Mouse (Mus musculus): ENCODE results near the gene Tenm4. TPM values are rescaled to one million over a fixed set of nuclear protein-coding genes. Genes with fewer than 3 reads are reported as not detected.

Gene Tenm4
- polyA plus RNA-seq, 1 experiment from 2014 or later = 4.6 TPM

- TF ChIP-seq CTCF (IDR thresholded peaks at IDR 0.05; ENCODE audit: low read depth) = no peak
- ATAC-seq = no peak
- Histone ChIP-seq H3K9me3 (ENCODE audit: control insufficient read depth) (no peaks in the 10 kb centered on the region), H3K27ac (ENCODE audit: low read depth, low read length) (no peak overlapping the region), H3K4me3 (ENCODE audit: low read depth, low read length) (no peak overlapping the region), H3K4me2 (replicated peaks; ENCODE audit: low read depth) (no peak overlapping the region), H3K4me1 (replicated peaks; ENCODE audit: control insufficient read depth, insufficient read depth, low read length) (no peaks in the 10 kb centered on the region), H3K27me3 (replicated peaks; ENCODE audit: control insufficient read depth, insufficient read depth, low read length) (no peaks in the 10 kb centered on the region), H3K36me3 (ENCODE audit: control insufficient read depth, insufficient read depth) (no peaks in the 10 kb centered on the region), H3K9ac (ENCODE audit: low read depth, low read length) (no peak overlapping the region)
- 37% methylated on average over 3 of the region's 3 CpGs for WGBS
These were observed 662.0 kb downstream of the Tenm4 start for GRCm38 (mm10) chr7:96833012-96833411.

DNA sequence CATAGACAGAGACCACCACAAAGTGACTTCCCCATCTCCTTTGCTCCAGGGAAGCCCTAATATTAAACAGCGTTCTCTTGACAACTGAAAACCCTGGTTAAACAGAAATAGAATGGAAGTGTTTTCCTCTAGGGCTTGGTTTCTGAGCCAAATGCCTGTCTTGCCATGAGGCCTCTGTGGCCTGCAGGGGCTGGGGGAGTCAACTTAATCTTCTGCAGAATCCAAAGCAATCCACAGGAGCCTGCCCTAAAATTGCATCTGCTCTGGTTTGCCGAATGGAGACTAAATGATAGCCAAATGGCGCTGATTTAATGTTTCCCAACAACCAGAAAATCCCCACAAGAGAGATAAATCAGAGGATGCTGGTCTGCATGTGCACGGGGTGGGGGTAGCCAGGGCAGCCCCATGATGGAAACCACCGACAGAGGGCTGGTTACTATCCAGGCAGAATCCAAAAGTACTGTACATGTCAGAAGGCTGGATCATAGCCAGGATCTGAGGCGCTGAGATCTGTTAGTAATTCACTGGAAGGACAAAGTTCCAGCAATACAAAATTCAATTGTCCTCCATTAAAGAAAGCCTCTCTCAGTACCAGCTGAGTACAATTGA lies 663.7 kb downstream of the Tenm4 start:
- Histone ChIP-seq H3K4me2 (replicated peaks; ENCODE audit: low read depth) (no peak overlapping the region), H3K9ac (ENCODE audit: low read depth, low read length) (no peak overlapping the region), H3K36me3 (ENCODE audit: control insufficient read depth, insufficient read depth) (no peaks in the 10 kb centered on the region), H3K27me3 (replicated peaks; ENCODE audit: control insufficient read depth, insufficient read depth, low read length) (no peaks in the 10 kb centered on the region), H3K27ac (ENCODE audit: low read depth, low read length) (no peak overlapping the region), H3K9me3 (ENCODE audit: control insufficient read depth) (no peaks in the 10 kb centered on the region), H3K4me3 (ENCODE audit: low read depth, low read length) (no peak overlapping the region), H3K4me1 (replicated peaks; ENCODE audit: control insufficient read depth, insufficient read depth, low read length) (no peaks in the 10 kb centered on the region)
- TF ChIP-seq CTCF (IDR thresholded peaks at IDR 0.05; ENCODE audit: low read depth) = peak; percentile 15; the same call in 1 of the 2 replicates
- 51% methylated on average over 6 of the region's 6 CpGs for WGBS
- no peak for ATAC-seq

DNA sequence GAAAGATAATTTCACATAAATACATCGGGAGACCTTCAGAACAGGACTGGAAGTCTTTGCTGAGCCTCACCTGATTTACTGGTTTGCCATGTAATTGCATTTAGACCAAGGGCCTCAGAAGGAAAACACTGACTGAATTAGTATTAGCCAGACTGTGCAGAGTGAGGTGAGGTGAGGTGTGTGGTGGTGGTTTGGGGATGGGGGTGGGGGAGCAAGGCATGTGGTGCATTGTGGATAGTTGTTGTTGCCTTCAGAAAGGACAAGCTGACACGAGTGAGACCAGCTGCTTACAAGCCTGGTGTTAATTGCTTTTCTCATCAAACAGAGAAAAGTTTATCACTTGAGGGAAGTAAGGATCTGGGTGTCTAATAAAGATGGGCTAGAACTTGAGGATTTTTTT lies 664.3 kb downstream of the Tenm4 start:
- no peaks in the 10 kb centered on the region for H3K36me3 ChIP-seq (ENCODE audit: control insufficient read depth, insufficient read depth)
- H3K27me3 ChIP-seq (replicated peaks; ENCODE audit: control insufficient read depth, insufficient read depth, low read length) = no peaks in the 10 kb centered on the region
- no peak overlapping the region for H3K4me3 ChIP-seq (ENCODE audit: low read depth, low read length)
- no peaks in the 10 kb centered on the region for H3K4me1 ChIP-seq (replicated peaks; ENCODE audit: control insufficient read depth, insufficient read depth, low read length)
- no peak for TF ChIP-seq CTCF (IDR thresholded peaks at IDR 0.05; ENCODE audit: low read depth)
- no peaks in the 10 kb centered on the region for H3K9me3 ChIP-seq (ENCODE audit: control insufficient read depth)
- no peak overlapping the region for H3K9ac ChIP-seq (ENCODE audit: low read depth, low read length)
- no peak overlapping the region for H3K4me2 ChIP-seq (replicated peaks; ENCODE audit: low read depth)
- ATAC-seq = no peak
- no peak overlapping the region for H3K27ac ChIP-seq (ENCODE audit: low read depth, low read length)
- 57% methylated on average over 2 of the region's 2 CpGs for WGBS

DNA sequence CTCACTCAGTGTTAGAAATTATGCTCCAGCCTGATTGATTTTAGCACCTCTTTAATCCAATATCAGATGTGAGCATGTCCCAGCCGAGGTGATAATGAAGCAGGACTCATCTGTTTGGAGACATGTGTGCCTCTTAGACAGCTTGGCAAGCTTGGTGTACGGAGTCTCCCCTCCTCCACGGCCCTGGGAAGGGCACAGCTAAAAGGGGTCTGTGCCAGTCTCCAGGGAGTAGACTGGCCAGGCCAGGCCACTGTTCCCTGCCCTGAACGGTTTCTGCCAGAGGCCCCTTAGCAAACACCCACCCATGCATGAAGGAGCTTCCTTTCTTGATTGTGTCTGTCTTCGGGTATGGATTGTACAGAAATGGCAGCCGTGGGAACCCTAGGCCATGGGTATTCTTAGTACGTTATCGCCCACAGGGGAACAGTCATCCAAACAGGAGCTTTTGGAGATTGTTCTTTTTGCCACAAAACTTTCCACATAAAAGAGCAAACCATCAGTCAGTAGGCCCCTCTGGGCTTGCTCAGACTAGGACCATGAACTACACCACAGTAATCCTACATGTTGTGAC lies 667.3 kb downstream of the Tenm4 start:
- H3K27ac ChIP-seq (ENCODE audit: low read depth, low read length) = no peak overlapping the region
- no peaks in the 10 kb centered on the region for H3K27me3 ChIP-seq (replicated peaks; ENCODE audit: control insufficient read depth, insufficient read depth, low read length)
- no peak overlapping the region for H3K4me2 ChIP-seq (replicated peaks; ENCODE audit: low read depth)
- no peak overlapping the region for H3K4me3 ChIP-seq (ENCODE audit: low read depth, low read length)
- H3K36me3 ChIP-seq (ENCODE audit: control insufficient read depth, insufficient read depth) = no peaks in the 10 kb centered on the region
- H3K9me3 ChIP-seq (ENCODE audit: control insufficient read depth) = no peaks in the 10 kb centered on the region
- no peak for ATAC-seq
- H3K4me1 ChIP-seq (replicated peaks; ENCODE audit: control insufficient read depth, insufficient read depth, low read length) = no peaks in the 10 kb centered on the region
- H3K9ac ChIP-seq (ENCODE audit: low read depth, low read length) = no peak overlapping the region
- no peak for TF ChIP-seq CTCF (IDR thresholded peaks at IDR 0.05; ENCODE audit: low read depth)
- WGBS = 85% methylated on average over 8 of the region's 8 CpGs

DNA sequence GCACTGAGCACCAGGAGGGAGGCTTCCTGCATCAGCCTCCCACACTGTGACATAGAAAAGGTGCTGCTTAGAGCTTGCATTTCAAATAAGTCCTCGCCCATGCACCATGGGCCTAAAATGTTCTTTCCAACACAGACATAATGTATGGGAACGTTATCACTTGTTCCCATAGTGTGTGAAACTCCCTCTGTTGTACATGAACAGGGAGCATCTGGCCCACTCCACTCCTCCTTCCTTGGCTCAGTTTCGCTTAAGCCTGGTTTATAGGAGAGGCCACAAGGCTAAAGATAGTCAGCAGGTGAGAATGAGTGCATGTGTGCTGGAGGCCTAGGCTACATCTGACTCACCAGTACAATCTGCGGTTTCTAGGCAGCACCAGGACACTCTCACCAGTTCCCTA lies 667.9 kb downstream of the Tenm4 start:
- no peak for ATAC-seq
- Histone ChIP-seq H3K36me3 (ENCODE audit: control insufficient read depth, insufficient read depth) (no peaks in the 10 kb centered on the region), H3K27ac (ENCODE audit: low read depth, low read length) (no peak overlapping the region), H3K27me3 (replicated peaks; ENCODE audit: control insufficient read depth, insufficient read depth, low read length) (no peaks in the 10 kb centered on the region), H3K4me3 (ENCODE audit: low read depth, low read length) (no peak overlapping the region), H3K9ac (ENCODE audit: low read depth, low read length) (no peak overlapping the region), H3K9me3 (ENCODE audit: control insufficient read depth) (no peaks in the 10 kb centered on the region), H3K4me2 (replicated peaks; ENCODE audit: low read depth) (no peak overlapping the region), H3K4me1 (replicated peaks; ENCODE audit: control insufficient read depth, insufficient read depth, low read length) (no peaks in the 10 kb centered on the region)
- no peak for TF ChIP-seq CTCF (IDR thresholded peaks at IDR 0.05; ENCODE audit: low read depth)
- 88% methylated on average over 4 of the region's 4 CpGs for WGBS

- Histone ChIP-seq H3K4me1 (replicated peaks; ENCODE audit: control insufficient read depth, insufficient read depth, low read length) (no peaks in the 10 kb centered on the region), H3K9me3 (ENCODE audit: control insufficient read depth) (no peaks in the 10 kb centered on the region), H3K9ac (ENCODE audit: low read depth, low read length) (no peak overlapping the region), H3K4me3 (ENCODE audit: low read depth, low read length) (no peak overlapping the region), H3K27ac (ENCODE audit: low read depth, low read length) (no peak overlapping the region), H3K4me2 (replicated peaks; ENCODE audit: low read depth) (no peak overlapping the region), H3K27me3 (replicated peaks; ENCODE audit: control insufficient read depth, insufficient read depth, low read length) (no peaks in the 10 kb centered on the region), H3K36me3 (ENCODE audit: control insufficient read depth, insufficient read depth) (no peaks in the 10 kb centered on the region)
- 80% methylated on average over 4 of the region's 4 CpGs for WGBS
- no peak for ATAC-seq
- TF ChIP-seq CTCF (IDR thresholded peaks at IDR 0.05; ENCODE audit: low read depth) = no peak
These were observed 668.5 kb downstream of the Tenm4 start for GRCm38 (mm10) chr7:96839586-96839985.
